Mouse (Mus musculus) right cerebral cortex, postnatal 36 days (tissue): ENCODE results near the gene Kif1bp.
"Not testable (repeated sequence)": the region's sequence is repeated elsewhere in the genome, so short reads cannot be mapped to it uniquely, and the experiment has no call there.

Experiments
- DNase-seq, 2 experiments: peaks; one replicate each; pipeline ENCODE4 v3.0.0; 2022; ENCODE audit warnings: low spot score in 2 of 2, mixed read lengths in 1 of 2

Kif1bp gene

DNA sequence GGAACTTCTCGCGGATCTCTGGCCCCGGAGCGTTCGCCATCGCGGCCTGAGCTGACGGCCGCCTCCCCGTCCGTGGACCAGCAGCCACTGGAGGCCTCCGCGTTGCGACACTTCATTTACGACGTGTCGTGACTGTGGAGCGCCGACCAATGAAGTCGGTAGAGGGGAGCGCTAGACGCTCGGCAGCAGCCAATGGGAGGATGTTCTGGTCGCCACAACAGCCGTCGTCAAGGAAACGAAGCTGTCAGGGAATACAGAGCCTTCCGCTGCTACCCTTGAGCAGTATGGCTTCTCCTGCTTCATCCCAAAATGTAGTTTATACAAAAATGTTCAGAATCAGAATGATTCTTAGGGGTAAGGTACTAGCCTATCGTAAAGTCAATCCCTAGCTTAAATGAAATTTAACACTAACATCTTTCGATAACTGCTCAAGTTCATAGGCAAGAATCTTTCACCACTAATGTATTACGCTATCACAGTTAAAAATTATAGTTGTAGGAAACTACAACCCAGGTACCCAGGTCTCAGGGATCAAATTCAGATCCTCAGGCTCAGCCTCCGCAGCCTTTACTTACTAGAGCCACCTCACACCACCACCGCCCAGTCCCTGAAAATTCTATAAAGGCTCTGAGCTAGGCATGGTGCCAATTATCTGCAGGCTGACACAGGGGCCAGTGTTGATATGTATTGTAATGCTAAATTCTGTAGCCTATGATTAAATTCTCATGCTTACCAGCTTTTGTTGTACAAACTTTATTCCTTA lies at the start of gene Kif1bp:
Gene Kif1bp, minus strand, starts transcription at position 120 of the 763 bp plus-strand sequence.
- DNase-seq: peak; percentile 97 to 98

DNA sequence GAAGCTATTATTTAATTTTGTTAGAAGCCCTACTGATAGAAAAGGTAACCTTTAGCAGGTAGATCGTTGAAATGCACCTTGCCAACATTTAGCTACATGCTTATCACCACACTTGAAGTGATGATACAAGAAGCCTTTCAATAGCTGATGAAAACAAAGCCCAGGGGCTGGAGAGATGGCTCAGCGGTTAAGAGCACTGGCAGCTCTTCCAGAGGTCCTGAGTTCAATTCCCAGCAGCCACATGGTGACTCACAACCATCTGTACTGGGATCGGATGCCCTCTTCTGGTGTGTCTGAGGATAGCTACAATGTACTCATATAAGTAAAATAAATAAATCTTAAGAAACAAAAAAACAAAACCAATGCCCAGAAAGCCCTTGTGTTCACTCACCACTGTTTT lies 25.9 kb upstream of the Kif1bp start:
- no peak for DNase-seq

DNA sequence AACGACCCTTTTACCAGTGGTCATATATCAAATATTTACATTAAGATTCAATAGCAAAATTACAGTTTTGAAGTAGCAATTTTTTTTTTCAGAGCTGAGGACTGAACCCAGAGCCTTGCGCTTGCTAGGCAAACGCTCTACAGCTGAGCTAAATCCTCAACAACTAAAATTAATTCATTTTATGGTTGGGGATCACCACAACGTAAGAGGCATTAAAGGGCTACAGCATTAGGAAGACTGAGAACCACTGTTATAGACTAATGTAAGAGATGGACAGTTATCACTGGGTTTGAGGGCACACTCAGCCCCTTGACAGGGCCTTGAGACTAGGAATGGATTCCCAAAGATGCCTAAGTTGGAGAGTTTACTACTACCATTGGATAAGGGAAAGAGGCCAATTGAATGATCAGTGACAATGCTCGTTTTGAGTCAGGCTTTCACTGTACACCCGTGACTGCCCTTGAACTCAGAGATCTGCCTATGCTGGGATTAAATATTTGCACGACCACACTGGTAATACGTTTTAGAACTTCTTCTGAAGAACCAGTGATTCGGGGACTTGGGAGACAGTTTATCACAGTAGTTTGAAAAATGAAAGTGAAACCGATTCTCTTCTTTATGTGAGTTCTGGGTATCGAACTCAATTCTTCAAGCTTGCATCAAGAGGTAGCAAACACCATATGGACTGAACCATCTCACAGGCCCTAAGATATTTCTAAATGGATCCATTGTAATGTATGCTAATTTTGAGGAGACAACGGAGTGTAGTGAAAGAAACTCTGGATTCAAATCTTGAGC lies 25.2 kb upstream of the Kif1bp start:
- DNase-seq: no peak

DNA sequence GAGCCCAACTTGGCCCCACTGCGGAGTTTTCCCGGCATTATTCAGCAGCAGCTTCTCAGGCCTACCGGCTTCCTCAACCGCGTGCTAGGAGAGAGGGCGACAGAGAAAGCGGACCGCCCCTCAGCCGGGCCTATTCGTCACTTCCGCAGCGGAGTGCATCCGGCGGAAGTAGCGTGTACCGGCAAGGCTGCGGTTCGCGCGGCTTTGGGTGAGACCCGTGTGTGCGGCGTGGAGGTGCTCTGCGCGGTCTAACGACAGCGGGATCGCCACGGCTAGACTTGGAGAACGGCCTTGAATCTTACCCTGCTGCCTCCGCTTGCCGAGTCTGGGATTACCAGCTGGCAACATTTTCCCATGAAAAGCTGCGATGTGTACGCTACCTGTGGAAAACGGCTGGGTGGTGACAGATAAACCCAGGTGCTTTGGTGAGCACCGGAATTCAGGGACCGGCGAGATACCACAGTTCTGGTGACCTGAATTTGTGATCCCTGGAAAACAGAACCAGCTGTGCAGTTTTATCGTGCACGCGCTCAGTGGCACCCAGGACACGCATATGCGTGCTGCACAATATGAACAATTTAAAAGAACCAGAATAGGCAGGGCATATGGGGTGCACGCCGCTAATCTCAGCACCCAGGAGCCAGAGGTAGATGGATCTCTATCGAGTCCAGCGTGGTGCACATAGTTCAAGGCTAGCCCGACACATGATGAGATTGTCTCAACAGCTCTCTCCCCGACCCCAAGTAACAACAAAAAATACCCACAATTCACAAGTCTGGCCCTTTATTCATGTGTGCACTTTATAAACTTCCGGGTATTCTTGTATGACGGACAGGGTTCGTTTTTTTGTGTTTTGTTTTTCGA lies 24.2 kb upstream of the Kif1bp start, which contains the start of gene Ddx21:
Gene Ddx21, minus strand, starts transcription at position 105 of the 864 bp plus-strand sequence.
- peak; percentile 84 to 90 for DNase-seq

DNA sequence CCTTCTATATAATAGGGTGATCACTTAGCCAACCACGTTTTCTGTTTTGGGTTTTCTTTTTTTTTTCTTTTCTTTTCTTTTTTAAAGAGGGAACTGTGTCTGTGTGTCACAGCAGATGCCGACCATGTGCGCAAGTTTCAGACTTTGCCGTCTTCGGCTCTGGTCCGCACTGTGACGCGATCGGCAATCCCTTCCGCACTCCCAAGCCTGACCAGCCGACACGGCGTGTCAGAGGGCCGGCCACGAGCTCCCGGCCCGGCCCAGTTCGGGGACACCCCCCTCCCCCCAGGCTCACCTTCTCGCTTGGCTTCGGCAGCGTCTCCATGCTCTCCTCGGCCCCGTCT lies 23.5 kb upstream of the Kif1bp start:
- no peak for DNase-seq

DNA sequence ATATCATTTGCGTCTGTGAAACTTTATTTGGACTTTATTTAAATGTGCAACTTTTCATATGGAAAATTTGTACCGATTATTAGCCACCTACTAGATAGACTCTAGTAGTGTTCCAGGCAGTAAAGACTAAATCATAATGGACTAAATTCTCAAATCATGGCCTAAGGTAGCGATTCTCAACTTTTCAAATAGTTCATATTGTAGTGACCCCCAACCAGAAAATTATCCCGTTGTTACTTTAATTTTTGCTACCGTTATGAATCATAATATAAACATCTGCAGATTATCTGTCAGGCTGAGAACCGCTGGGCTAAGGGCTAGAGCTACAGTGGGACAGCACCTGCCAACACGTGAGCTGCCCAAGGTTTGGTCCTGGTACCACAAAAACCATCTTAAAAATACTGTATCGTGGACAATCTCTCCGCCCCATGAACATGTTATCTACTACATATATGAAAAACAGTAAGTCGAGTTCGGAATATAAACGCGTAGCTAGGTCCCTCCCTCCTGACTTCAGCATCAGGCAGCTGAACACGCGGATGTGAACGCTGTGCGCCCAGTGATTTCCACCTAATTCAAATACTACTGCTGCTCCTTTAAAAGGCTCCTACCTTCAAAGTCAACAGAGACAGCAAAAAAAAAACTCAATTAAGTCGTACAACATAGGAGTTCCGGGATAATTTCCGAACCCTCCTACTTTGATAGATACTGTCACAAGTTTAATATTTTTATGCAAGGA lies 23.0 kb upstream of the Kif1bp start:
- no peak for DNase-seq

DNA sequence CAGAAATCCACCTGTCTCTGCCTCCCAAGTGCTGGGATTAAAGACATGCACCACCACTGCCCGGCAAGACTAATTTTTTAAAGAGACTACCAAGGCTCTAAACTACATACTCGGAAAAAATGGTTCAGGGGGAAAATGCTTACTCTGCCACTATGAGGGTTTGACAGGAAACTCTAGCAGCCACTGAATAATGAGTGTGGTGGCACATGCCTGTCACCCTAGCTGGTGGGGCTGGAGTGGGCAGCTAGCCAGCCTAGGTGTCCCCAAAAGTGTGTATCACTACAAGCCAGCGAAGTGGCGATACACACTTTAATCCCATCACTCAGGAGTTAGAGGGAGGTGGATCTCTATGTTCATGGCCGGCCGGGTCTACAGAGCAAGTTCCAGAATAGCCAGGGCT lies 21.8 kb upstream of the Kif1bp start:
- no peak for DNase-seq

DNA sequence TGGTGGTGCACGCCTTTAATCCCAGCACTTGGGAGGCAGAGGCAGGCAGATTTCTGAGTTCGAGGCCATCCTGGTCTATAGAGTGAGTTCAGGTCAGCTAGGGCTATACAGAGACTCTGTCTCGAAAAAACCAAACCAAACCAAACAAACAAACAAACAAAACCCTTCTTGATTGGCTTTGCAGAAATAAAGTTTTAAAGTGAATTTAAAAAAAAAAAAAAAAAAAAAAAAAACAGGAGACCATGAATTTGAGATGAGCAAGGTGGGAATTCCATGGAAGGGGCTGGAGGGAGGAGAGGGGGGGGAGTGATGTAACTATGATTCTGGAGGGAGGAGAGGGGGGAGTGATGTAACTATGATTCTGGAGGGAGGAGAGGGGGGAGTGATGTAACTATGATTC lies 21.1 kb upstream of the Kif1bp start:
- DNase-seq: not testable (repeated sequence)

DNA sequence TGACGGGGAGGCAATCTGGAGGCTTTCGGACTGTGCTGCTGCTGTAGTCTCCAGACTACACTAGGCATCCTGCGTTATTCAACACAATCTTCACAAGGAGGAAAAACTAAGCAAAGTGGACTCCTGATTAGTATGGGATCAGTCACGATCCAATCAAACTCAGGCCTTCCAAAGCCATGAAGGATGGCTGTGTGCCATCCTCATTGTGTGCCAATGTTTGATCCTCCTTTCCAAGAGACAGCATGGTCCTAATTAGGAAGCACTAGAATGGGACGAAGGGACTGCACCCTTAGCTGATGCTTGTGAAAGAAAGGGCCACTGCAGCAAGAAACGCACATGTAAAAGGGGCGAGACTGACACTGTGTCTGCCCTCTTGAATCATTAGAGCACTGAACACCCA lies 14.2 kb upstream of the Kif1bp start:
- DNase-seq: no peak

DNA sequence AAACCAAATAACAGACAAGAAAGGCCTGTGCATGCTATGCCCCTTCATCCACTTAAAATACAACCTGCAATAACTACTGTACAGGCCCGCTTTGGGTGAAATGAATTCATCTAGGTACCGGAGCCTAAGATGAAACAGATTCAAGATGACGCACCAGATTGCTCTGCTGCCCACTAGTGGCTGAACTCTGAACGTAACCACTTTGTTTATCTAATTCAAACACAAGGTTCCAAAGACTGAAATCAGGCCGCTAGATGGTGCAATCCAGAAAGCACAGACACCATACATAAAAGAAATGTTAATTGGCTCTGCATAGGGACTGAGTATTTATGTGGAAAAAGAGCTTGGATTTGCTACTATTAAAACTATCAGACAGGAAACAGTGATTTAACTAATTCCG lies 11.9 kb upstream of the Kif1bp start:
- peak; percentile 86 for DNase-seq

DNA sequence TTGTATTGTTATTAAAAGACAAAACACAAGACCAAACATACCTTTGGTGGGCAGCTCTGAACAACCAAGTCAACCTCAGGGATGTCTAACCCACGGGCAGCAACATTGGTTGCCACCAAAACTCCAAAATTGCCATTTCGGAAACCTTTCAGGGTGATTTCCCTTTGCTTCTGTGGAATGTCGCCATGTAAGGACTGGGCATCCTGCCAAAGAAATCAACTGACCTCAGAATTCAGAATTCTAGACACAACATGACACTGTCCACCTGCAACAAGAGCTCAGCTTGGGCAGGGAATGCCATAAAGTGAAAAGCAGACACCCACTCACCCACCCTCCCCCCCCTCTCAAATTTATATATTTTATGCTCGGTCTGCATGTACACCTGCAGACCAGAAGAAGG lies 10.4 kb upstream of the Kif1bp start:
- DNase-seq: no peak

DNA sequence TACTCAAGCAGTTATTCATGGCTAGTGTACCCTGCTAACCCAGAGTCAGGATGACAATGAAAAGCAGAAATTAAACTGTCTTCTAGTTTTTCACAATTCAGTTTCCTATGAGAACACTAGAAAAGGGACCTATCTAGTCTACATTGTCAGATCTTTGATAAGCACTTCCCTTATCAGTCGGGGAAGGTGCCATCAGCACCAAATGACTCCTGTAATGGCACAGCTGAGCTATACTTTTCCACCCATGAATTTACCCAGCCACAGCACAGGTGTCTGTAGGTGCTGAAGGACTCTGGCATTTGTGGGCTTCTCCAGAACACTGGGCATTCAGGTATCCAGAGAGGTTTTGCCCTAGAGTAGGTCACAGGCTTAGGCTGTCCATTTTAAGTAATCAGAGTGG lies 5.0 kb upstream of the Kif1bp start:
- DNase-seq: no peak

DNA sequence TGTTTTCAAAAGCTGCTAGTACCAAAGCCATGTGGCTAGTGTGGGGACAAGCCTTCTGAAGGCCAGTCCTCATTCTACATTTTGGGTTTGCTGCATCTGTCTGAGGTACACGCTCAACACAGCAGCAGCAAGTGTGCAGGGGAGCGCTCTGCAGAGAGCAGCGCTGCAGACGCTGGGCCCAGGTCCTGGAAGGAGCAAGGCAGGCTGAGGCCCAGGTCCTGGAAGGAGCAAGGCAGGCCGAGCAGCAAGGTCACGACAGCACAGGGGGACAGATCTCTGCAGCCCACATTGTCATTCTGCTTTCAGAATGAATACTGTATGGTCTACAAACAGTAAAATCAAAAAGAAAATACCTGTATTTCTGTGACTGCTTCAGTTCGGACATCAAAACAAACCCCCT lies 4.4 kb upstream of the Kif1bp start:
- DNase-seq: no peak

DNA sequence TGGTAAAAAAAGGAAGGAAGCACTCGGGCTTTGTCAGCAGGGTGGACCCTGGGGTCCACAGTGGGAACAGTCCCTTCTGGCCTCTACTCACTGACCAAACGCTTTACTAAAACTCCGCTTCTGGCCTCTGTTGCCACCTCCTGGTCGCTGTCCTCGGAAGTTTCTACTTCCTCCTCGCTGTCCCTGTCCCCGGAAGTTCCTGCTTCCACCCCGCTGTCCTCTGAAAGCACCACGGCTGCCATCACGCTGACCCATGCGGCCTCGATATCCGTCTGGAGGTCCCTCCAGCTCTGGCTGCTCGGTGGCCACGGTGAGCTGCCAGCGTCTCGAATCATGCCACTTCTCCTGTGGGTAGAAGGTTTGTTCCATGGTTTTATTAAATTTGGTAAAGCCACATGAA lies 4.0 kb upstream of the Kif1bp start:
- no peak for DNase-seq

DNA sequence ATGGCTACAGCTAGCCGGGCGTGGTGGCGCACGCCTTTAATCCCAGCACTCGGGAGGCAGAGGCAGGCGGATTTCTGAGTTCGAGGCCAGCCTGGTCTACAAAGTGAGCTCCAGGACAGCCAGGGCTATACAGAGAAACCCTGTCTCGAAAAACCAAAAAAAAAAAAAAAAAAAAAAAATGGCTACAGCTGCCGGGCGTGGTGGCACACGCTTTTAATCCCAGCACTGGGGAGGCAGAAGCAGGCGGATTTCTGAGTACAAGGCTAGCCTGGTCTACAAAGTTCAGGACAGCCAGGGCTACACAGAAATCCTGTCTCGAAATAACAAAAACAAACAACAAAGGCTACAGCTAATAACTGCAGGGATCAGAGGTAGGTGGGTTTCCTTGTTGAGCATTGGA lies 872 bp upstream of the Kif1bp start:
- not testable (repeated sequence) for DNase-seq

DNA sequence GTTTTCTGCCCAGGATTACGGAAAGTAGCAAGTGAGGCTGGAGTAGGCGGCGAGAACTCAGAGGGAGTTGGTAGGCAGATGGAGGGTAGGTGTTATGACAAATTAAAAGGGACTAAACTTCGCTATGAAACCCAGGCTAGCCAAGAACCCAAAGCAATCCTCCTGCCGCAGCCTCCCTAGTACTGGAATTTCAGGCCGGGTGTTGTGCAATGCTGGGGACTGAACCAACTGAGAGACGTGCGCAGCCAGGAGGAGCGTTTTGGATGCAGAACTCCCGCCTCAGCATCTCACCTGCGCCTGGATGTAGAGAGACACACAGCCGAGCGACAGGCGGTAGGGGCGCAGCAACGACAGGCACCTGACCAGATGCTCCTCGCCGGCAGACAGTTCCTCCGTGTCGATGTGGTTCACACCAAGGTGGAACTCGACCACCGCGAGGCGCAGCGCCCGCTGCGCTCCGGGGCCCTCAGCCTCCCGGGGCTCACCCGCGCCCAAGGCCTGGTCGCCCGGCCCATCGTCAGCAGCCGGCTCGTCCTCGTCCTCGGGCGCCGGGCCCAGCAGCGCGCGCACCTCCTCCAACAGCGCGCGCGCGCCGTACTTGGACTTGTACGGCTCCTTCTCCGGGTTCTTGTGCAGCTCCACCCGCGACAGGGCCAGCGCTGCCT lies 452 bp downstream of the Kif1bp start:
- DNase-seq: peak; percentile 11 to 51

DNA sequence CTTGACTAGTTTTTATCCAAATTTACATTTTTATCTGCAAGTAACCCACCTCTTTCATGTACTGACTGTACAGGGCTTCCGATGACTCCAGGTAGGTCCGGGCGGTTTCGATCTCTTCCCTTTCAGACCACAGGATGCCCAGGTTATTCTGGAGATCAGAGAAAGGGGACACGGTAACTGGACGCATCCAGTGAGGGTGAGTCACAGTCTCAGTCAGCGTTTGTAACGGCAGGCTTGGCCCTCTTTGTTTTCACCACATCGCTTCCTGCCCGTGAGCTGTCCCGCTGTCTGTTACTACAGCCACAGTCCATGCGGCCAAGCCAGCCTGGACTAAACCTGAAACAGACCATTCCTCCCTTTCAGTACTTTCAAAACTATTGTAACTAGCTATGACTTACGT lies 3.3 kb downstream of the Kif1bp start:
- DNase-seq: no peak

DNA sequence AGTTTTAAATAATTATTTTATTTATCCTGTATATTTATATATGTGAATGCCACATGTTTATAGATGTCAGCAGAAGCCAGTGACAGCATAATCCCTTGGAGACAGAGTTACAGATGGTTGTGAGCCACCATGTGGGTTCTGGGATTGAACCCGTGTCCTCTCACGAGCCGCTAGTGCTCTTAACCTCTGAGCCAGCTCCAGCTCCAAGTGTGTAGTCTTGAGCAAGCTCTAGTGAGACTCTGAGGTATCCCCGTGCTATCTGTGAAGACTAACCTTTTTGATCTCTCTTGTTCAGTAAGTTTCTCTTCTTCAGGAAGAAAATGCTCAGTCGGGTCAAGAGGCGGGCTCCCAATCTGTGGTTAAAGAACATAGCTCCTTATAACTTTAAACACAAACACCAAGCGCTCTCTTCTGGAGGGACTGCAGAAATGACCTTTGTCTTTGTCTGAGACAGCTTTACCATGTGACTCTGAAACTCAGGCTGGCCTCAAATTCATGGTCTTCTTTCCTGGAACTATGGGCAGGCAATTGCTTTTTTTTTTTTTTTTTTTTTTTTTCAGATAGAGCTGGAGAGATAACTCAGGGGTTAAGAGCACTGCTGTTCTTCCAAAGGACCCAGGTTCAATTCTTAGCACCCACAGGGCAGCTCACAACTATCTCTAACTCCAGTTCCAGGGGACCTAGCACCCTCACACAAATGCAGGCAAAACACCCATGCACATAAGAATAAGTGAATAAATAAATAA lies 8.0 kb downstream of the Kif1bp start:
- no peak for DNase-seq

DNA sequence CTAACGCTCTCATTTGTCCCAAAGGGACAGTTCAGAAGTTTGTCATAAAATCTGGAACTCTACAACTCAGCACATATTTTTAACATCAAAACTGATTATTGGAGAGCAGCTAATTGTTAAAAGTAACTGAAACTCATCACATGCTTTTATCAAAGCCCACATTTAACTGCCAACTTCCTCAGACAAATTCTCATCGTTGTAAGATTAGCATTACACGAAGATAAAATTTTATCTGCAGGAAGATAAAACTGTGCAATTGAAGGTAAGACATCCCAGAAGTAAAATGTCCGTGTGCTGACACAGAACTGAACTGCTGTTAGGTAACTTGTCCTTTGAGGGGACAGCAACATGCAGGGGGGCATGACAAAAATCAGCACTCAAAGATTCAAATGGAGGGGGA lies 9.4 kb downstream of the Kif1bp start:
- no peak for DNase-seq

DNA sequence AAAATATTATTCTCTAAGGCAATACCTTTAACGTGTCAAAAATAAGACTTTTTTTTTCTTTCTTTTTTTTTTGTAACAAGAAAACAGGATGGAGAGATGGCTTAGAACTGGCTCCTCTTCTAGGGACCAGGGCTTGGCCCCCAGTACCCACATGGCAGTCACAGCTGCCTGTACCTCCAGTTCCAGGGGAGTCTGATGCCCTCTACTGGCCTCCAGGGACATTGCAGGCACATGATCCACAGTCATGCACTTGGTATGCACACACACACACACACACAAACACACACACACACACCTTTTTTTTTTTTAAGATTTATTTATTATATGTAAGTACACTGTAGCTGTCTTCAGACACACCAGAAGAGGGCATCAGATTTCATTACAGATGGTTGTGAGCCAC lies 20.5 kb downstream of the Kif1bp start:
- no peak for DNase-seq
